Mouse (Mus musculus) 3T3-L1 (cell line): ENCODE measurements at regions not wholly inside any gene's neighbourhood (a gene's known extent, or its start where the extent isn't known, plus 50 kb on each side); places are given as distances from the start of the nearest gene placed in this dataset.

Source experiments
- DNase-seq: peaks from one replicate; pipeline ENCODE4 v3.0.0-alpha.2; 2015; ENCODE audit warnings: low read depth, low spot score

DNA sequence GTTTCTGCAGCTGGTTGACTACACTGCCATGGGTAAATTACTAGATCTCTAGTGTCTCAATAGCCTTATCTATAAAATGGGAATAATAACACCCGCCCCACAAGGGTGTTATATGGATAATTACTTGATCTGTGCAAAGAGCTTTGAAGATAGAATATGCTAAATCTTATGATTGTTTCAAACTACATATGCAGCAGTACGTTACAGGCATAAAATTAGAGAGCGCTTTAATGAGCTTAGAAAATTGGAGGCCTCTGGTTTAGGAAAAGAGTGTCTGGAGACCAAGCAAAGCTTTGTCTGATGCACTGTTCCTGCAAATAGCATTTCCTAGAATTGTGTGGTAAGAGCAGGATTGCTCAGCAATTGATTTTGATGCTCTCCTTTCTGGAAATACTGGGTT is 1013.8 kb downstream of the Adgrl2 start:
- no peak for DNase-seq

GRCm38 (mm10) chr3:147976069-147976468 is 1014.3 kb downstream of the Adgrl2 start:
- no peak for DNase-seq

DNA sequence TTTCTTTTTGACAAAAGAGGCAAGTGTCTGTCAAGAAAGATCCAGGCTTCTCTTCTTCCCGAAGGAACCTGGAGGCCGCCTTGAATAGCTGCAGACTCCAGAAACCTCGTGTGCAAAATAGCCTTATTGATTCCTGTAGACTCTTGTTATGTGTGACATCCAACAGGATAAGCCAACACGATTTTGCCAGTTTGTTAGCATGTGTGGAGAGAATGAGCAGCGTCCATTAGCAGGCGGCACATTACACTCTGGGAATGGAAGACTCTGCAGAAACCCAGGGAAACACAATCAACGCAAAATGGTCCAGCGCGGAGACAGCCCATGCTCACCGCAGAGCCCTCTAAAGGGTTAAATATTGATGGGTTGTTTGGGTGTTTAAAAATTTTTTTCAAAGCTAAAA is 1014.9 kb downstream of the Adgrl2 start:
- no peak for DNase-seq

GRCm38 (mm10) chr3:147974515-147974914 is 1015.8 kb downstream of the Adgrl2 start:
- no peak for DNase-seq

- no peak for DNase-seq
Measured at GRCm38 (mm10) chr3:147968271-147968670, 1022.1 kb downstream of the Adgrl2 start.

- DNase-seq: no peak
Measured at GRCm38 (mm10) chr3:147967866-147968265, 1022.5 kb downstream of the Adgrl2 start.

DNA sequence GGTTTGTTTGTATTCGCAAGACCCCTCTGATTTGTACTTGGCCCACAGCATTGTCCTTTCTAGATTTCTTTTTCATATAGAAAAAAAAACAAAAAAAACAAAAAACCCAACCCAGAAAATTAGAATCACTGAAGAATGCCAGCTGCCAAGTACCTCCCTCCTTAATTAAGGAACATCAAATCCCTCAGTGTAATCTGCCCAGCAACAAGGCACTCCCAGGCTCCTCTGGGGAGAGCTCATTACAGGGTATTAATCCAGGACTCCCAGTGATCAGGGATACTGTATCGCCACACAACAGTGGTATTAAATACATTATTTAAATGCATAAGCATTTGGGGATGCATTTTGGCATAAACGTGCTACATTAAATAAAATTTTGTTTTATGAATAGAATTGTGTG is 1023.1 kb downstream of the Adgrl2 start:
- no peak for DNase-seq

DNA sequence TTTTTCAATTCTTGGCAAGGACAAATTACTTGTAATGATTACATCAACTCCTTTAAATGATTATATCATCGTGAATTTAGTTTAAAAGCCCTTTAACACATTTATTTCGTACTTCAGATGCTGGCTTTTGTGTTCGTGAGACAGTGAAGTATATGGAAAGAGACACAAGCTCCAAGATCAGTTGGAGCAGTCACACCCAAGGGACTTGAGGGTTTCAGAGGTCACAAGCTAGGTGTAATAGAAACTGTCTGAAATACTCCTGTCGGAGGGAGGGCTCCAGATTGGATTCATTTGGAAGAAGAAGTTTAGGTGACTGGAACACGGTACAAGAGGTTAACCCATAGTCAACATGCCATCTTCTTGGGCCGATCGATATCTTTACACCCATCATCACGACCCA is 1023.5 kb downstream of the Adgrl2 start:
- DNase-seq: no peak

DNA sequence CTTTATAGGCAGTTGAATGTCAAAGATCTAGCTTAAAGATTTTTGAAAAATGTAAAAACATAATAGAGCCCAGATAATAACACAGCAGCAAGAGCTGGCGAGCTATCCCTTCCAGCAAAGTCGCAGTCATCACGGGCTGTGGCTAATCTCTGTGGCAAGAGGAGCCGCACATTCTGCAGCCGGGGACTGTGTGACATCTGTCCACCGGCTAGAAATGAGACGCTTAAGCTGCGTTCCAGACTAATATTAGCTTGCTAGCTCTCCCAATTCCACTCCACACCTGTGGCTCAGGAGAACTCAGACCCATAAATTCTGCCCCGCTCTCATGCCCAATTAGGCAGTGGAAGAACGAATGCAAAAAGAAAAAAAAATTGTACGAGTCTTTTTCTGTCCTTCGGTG is 1024.0 kb downstream of the Adgrl2 start:
- no peak for DNase-seq

- DNase-seq: no peak
Measured at GRCm38 (mm10) chr3:147963698-147964476, 1026.5 kb downstream of the Adgrl2 start.

DNA sequence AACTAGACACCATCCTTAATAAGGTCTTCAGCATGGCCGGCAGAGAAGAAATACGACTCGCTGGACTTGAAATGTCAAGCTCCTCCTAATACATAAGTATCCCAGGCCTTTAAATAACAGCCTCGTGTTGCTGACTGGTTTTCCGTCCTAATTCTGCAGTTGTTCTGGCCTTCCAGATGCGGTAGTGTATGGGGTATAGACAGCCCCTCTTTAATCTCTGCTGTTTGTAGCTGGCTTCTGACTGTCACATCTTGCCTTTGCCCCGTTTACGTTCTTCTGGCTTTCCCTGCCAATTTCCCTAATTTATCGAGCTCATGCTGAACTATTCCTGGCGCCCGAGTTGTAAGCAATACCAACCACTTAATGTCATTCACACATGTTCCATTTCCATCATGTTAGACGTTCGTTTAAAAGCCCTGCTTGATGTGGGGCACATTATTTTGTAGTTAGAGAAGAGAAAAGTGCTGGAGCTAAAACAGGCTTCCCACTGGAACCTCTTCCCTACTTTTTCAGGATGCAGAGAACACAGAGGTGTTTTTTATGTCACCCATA is 1042.2 kb downstream of the Adgrl2 start:
- no peak for DNase-seq

DNA sequence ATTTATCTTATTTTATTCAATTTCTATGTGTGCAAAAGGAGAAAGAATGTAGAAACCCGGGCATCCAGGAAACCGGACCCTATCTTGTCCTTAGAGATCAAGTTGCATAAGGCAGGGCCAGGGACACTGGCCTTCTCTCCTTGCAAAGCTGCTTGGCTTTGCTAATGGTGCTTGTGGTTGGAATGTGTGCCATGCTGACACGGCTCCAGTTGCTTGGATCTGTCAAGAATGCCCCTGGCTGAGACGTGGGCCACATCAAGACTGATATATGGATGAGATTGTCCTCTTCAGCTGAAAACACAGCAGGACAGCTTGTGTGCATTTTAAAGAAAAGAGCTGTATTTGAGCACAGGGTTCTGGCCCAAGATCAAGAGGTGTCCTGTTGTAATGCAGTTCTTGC is 1047.0 kb downstream of the Adgrl2 start:
- no peak for DNase-seq

DNA sequence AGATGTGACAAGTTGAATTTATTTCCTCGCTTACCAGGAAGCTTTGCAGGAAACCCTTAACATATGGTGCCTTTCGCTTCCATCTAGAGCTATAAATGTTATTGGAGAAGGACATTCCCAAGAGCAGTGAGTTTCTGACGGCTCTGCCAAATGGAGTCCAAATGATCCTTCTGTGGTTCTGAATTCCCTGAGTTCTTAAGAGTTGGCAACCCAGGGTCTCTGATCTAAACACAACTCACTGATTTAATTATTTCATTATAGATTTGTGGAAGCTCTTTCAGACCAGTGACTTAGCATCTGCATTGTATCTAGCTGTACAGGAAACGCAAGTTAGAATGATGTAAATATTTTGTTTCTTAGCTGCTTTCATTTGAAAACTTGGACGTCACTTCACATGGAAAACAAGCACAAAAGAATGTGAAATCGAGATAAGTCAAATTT is 1059.5 kb downstream of the Adgrl2 start:
- no peak for DNase-seq

DNA sequence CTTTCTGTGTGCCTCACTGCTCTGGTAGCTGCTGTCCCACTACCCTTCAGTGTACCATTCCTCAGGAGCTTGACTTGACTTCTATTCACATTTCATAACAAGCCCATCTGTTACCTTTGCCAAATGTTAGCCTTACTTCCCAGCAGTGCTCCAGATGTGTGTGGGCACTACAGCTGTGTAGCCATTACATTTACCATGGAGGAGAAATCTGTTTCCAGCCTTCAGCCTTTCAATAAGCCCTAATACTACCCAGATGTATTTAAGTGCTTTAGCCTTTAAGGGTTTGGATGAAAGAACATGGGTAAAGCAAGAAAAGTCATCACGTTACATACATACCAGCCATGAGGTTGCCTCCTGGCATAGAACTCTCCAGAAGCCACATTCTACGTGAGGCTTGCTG is 1068.0 kb downstream of the Ttll7 start:
- no peak for DNase-seq

DNA sequence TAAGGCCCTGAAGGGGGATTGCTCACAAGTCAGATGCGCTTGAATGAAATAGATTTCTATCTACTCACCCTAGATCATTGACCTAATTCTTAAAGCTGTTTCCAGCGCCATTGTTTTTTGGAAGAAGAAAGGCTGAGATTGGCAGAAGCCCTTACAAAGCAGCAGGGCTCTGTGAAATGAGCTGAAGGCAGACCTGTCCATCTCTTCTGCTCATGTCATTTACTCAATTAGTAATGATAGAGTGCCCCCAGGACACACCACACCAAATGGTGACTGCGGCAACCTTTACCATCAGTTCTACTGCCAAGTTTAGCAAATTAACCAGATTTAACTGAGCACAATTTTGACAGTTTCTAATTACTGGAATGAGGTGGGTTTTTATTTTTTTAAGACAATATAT is 1067.5 kb downstream of the Ttll7 start:
- DNase-seq: no peak

GRCm38 (mm10) chr3:147919146-147919545 is 1067.0 kb downstream of the Ttll7 start:
- no peak for DNase-seq

- DNase-seq: no peak
Measured at GRCm38 (mm10) chr3:147896751-147897150, 1044.6 kb downstream of the Ttll7 start.

GRCm38 (mm10) chr3:147891682-147892081 is 1039.5 kb downstream of the Ttll7 start:
- DNase-seq: no peak

GRCm38 (mm10) chr3:147886261-147886893 is 1034.2 kb downstream of the Ttll7 start:
- no peak for DNase-seq

DNA sequence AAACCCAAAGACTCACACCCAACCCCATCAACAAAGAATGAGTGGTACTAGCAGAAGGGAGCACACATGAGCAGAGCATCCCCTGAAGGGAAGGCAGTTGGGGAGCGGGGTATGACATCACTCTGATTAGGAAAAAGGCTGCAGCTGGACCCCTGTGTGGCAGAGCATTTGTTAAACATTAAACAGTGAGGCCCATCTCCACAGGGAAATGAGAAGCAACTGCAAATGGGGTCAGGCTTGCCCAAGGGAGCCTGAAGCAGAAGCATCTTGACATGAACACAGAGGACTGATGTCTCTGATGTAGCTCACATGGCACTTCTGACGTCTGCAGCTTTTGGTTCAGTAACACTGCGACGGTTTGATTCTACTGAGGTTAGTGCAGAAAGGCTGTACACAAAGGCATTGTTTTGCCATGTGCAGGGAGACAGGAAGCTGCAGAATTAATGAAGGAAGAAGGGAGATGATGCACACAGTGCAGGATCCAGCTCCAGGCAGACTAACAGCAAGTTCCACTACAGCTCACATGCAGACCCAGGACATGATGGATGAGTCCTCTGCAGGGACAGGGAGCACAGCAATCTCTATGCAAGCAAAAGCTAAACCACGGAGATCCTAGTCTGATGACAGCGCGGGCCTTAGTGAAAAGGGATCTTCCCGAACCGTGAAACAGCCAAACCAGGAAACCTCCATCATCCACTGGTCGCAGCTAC is 1030.9 kb downstream of the Ttll7 start:
- DNase-seq: peak; percentile 6

DNA sequence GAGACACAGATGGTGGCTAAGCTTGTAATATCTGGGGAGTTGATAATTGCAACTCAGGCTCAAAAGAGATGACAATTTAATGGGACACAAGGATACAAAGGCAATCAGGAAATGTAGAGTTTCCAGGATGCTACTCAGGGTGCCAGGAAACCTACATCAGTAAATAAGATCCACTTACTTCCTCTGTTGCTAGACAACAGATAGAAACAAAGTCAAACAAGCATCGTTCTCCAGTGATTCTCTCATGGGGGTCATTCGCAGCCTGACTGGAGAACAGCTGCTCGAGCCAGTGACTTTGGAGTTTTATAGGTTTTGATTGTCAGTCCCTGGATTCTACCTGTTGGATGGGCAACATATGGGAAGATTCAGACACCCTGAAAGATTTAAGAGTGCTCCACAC is 1026.5 kb downstream of the Ttll7 start:
- DNase-seq: no peak

DNA sequence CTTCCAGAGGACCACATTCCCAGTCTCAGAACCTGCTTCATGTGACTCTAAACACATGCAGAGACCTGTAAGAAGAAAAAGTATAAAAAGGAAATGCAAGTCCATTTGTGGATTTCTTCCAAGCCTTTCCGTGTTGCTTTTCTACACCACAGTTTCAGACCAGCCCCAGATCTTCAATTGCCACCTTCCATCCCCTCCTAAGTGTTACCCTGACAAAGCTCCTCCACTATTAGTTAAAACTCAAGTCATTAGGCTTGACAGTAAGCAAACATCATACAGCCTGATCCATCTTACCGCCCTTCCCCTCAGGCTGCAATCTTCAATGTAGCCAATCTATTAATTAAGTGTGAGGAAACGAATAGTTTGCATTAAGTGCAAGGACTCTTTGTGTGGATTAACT is 1016.1 kb downstream of the Ttll7 start:
- no peak for DNase-seq
